Mouse (Mus musculus) urinary bladder, adult 18-20 months (tissue): ENCODE results near the gene Sgpp1.
"Not testable (repeated sequence)": the region's sequence is repeated elsewhere in the genome, so short reads cannot be mapped to it uniquely, and the experiment has no call there.

ENCODE experiments used
- DNase-seq, 2 experiments: peaks; one replicate each; pipeline ENCODE4 v3.0.0; 2022; ENCODE audit warnings: low spot score in 2 of 2, mixed read lengths in 2 of 2

Gene Sgpp1

DNA sequence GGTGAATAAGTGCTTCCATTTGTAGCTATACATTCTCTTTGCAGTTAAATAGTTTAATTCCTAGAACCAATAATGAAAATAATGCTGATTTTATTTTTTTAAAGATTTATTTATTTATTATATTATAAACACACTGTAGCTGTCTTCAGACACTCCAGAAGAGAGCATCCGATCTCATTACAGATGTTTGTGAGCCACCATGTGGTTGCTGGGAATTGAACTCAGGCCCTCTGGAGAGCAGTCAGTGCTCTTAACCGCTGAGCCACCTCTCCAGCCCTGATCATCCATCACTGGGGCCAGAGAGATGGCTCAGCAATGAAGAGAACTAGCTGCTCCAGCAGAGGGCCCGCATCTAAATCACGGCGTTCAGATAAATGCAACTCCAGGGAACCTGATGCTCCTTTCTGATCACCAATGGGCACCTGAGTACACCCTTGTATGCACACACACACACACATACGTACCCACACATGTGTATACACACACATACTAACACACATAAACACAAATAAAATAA, 3.5 kb downstream of the Sgpp1 start:
- DNase-seq, result no peak

DNA sequence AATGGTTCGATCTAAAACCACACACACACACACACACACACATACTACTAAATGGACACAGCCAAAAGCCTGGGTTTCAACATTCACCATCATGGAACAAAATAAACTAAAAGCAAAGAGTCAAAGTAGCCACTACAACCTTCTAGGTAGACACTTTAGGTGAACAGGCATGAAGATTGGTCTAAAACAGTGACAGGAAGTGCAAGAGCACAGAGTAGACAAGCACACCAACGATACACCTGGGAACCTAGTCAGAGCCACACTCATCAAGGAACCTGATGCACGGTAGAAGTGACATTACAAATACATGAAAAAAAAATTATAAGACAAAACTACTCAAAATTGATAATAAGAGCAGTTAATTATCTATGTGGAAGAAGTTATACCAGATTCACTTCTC, 4.0 kb downstream of the Sgpp1 start:
- DNase-seq, result no peak

DNA sequence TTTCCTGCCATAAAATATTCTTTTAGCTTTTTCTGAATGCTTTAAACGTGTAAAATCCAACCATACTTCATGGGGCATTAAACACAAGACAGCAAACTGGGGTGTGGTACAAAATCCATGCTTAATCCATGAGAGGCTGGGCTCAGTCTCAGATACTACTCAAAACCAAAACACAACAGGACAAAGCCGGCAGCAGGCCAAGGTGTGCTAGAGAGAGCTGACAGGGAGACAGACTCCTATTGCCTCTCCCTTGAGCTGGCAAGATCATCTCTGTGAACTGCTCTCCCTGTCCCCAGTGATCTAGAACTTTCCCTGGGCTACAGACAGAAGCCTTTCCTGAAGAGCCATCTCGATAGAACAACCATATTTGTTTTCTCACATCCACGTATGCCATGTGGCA, 5.1 kb downstream of the Sgpp1 start:
- DNase-seq, result no peak

DNA sequence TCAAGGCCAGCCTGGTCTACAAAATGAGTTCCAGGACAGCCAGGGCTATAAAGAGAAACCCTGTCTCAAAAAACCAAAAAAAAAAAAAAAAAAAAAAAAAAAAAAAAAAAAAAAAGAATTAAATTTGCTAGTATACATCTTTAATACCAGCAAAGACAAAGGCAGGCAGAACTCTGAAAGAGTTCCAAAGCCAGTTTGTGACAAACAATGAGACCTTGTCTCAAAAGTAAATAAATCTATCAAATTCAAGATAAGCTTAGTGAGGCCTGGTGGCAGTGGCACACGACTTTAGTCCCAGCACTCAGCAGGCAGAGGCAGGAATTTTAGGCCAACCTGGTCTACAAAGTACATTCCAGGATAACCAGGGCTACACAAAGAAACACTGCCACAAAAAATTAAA, 5.7 kb downstream of the Sgpp1 start:
- DNase-seq, result no peak

DNA sequence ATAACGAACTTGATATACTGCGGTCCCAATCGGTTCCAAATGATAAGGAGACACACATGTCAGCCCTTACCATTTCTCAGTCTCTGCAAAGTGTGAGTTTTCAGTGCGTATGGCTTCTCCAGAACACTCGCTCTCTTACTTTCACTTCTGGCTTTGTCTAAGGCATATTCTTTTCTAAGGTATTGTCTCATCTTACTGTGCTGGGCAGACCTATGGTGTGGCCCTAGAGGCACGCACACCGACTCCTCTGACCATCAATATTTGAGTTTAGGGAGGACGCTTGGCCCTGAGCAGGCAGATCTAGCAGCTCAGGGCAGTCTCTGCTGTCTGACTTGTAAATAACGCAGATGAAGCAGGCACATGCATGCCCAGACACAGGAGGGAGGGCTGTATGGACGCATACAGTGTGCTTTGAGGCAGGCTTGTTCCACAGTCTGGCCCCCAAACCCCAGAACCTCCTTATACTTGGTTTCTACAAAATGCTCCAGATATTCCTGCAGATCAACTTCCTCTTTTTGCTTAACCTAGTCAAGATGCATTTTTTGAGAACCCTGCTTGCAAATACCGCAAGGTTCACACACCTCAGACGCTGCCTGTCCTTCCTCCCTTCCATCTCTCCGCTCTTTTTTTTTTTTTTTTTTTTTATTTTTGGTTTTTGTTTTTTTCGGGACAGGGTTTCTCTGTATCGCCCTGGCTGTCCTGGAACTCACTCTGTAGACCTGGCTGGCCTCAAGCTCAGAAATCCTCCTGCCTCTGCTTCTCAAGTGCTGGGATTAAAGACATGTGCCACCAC, 8.0 kb downstream of the Sgpp1 start:
- DNase-seq, result no peak

DNA sequence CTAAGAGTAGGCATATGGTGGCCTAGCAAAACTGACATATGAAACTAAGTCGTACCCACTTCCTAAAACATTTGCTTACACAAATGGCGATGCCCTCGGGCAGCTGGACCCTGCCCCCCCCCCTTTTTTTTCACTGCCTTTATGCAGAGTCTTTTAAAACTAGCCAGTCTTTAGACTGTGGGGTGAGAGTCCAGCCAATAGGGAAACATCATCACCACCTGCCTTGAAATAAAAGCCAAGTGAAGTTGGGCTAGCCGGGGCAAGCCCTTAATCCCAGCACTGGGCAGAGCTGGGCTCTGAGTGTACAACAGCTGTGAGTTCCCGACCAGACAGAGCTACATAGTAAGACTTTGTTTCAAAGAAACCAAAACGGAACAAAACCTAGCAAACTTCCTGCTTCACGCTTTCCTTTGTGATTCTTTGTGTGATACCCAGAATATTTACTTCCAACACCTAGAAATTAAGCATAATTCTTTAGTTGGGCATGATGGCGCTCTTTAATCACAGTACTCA, 9.1 kb downstream of the Sgpp1 start:
- DNase-seq, result no peak

DNA sequence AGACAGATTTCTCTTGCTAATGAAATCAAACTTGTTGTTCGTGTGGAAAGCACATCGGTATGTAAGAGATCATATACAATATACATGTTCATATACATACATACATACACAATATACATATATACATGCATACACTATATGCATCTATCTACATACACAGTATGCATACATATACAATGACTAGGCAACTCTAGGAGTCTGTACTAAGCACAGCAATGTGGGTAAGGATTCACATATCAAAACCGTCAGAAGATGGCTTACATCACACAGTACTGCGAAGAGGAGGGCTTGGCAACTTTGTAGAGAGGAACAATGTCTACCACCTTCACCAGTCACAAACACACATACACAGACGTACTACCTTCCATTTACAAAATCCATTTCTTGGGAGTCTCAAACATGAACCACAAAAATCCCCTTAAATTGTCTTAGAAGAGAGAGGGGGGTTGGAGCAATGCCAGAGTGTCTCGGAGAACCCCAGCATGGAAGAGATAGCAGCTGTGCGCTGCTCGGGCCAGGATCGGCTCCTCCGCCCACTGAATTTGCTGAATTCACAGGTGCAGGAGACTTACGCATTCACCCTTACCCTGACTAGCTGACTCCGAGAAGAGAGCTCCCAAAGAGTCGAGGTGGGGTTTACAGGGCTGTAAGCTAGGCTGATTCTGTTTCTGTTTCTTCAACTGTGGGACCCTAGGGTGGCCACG, 10.8 kb downstream of the Sgpp1 start:
- no peak for DNase-seq

DNA sequence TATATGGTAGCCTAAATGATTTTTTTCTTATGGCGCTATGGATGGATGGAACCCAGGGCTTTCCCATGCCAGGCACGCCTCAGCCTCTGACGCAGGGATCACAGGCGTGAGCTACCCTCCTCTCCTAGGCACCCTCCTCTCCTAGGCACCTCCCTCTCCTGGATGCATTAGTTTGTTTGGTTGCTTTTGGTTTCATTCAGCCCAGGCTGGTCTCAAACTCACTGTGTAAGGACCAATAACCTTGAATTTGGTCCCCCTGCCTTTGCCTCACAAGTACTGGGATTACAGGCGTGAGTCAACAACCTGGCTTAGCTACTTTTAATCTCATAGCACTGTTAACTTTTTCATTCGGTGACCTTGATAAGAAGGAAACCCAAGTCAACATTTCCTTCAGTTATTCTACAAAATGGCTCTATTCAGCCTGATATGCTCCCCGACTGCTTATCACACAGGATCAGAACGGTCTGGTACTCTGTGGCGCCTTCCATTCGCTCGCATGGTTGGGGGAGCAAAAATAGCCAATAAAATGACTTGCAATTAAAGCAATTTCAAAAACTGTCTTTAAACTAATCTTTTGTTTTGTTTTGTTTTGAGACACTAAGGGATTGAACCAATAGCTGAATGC, 11.6 kb downstream of the Sgpp1 start:
- no peak for DNase-seq

DNA sequence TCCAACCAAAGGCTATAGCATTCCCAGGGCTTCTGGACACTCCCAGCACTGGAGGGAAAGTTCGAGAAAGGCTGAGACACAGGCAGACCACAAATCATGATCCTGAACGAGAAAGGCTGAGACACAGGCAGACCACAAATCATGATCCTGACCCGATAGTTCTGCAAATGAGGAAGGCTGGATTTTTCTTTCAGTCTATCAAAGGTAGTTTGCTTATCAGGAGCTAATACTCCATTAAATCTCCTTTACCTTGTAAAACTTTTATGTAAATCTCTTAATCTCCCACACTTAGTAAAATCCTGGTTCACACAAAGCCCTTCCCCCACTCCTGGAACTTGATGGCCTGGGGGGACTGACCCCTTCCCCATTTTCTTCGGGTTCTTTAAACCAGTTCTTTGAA, 13.6 kb downstream of the Sgpp1 start:
- DNase-seq, result no peak

DNA sequence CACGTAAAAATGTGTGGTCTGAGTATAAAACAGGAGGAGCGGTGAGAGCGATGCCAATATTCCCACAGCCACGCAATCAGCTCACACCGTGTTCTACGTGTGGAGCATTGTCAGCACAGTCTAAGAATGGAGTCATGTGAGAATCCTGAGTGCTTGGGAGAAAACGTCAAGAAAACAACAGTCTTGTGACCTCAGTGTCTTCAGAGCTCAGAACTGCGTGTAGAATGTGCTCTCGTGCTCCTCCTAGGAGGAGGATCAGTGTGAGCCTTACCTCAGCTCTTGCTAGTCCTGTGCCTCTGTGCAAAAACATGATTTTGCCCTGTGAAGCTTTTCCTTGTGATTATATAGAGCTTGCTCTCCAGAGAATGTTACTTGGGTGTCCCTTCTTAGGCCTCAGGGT, 14.5 kb downstream of the Sgpp1 start:
- no peak for DNase-seq

DNA sequence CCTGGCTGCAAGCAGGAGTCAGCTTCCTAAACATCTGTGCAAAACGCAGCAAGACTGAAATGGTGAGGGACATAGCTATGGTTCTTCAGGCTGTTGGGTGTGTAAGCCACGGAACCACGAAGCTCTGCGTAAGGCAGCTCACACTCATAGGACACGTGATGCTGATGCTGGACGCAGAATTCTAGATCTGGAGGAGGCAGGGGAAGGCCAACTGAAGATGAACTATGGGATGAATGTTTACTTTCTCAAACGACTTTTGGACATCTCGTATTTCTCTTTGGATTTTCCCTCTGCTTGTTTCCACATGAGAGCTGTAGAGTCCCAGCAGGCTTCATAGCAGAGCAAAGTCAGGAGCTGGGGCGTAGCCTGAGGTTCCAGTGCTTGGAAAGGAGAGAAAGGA, 21.9 kb downstream of the Sgpp1 start:
- no peak for DNase-seq

DNA sequence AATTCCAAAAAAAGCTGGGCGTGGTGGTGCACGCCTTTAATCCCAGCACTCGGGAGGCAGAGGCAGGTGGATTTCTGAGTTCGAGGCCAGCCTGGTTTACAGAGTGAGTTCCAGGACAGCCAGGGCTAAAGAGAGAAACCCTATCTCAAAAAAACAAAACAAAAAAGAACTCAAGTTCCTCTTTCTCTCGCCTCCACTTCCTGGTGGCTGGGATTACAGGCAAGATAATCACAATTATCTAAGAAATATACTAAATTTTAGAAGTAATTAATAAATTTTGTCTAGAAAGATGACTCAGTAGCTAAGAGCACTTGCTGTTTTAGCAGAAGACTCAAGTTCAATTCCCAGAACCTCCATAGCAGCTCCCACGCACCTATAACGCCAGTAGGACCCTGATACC, 22.6 kb downstream of the Sgpp1 start:
- not testable (repeated sequence) for DNase-seq

DNA sequence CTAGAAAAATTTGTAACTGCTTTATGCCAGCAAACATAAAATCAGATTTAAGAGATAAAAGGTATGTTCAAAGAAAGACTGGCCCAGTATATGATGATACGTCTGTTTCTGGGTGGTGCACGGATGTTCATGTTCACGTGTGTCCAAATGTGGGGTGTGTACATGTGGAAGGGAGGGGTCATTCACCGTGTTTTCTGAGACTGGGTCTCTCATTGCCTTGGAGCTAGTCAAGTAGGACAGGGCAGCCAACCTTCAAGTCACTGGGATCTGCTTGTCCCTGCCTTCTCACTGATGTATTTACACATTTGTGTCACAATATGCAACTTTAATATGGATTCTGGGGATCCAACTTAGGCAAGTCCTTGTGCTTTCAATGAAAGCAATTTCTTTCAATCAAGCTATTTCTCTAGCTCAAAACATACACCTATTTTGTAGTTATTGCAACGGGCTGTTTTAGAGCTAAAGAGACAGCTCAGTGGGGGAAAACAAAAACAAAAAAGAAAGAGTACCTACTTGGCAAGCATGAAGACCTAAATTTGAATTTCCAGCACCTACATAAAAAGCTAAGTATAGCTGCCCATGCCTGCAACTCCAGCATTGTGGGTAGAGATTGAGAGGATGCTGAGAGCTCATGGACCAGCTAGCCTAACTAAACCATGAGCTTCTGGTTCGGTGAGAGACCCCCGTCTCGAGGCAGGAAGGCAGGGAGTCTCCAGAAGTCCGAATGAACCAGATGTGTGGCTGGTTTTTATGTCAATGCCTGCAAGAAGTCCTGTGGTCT, 24.7 kb downstream of the Sgpp1 start:
- DNase-seq, result no peak

DNA sequence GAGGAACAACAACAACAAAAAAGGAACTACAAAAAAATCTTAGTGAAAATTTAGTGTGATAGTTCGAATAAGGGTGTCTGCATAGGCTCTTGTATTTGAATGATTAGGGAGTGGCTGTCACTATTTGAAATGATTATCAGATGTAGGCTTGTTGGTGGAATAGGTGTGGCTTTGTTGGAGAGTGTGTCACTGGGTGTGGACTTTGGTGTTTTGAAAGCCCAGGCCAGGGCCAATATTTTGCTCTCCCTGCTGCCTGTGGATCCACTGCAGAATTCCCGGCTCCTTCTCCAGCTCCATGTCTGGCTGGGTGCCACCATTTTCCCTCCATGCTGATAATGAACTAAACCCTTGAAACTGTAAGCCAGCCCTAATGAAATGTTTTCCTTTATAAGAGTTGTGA, 26.0 kb downstream of the Sgpp1 start:
- DNase-seq, result no peak

DNA sequence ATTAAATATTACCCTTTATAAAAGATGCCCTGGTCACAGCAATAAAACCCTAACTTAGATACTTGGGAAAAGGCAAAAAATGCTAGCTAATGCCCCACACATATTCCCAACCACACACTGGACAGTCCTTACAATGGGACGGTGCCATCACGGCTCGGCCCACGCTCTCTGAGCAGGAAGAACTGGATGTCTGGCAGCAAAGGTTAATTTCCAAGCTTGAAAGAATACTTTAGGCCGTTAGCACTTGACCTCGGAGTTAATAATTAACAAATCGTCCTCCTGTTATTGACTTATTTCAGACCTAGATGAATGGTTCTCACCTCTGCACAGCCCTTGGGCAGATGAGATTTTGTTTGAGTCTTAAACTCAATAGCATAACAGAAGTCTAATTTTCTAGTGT, 28.9 kb downstream of the Sgpp1 start:
- no peak for DNase-seq

DNA sequence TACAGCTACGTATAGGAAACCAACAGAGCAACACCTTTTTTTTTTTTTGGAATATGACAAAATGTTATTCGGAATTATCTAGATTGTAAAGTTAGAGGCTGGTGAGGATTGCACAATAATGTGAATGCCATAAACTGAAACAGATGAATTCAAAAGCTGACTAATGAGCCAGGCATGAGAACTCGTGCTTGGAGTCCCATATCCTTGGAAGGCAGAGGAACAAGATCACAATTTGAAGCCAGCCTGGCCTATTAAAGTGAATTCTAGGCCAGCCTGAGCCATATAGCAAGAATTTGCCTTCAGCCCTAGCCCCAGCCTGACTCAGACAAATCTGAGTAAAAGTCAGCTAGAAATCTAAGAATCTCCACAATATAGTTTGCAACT, 32.8 kb downstream of the Sgpp1 start:
- no peak for DNase-seq

DNA sequence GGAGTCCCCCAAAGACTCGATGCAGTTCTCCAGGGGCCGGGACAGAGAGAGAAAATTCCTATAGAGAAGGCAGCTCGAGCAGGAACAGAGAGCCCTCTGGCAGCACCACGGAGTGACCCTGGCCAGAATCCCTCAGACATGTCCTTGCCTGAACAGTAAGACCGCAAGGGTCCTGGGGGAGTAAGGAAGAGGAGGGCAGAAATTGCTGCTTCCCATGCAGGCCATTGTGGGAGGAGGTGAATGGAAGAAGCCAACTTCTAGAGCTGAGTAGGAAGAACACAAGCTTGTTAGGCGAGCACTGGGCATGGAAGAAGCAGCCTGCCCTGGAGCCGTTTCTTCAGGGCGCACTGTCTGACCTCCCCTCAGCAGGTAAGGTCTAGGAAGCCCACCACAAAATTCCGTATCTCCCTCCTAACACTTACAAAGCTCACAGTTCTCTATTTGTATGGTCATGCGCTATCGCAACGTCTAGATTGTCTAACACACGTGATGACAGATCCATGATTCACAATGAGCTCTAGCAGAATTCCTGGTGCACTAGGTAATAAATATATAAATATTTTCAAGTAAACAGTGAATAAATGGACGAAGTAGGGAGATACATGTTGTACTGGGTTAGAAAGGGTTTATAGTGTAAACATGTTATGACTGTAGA, 33.3 kb downstream of the Sgpp1 start:
- no peak for DNase-seq

DNA sequence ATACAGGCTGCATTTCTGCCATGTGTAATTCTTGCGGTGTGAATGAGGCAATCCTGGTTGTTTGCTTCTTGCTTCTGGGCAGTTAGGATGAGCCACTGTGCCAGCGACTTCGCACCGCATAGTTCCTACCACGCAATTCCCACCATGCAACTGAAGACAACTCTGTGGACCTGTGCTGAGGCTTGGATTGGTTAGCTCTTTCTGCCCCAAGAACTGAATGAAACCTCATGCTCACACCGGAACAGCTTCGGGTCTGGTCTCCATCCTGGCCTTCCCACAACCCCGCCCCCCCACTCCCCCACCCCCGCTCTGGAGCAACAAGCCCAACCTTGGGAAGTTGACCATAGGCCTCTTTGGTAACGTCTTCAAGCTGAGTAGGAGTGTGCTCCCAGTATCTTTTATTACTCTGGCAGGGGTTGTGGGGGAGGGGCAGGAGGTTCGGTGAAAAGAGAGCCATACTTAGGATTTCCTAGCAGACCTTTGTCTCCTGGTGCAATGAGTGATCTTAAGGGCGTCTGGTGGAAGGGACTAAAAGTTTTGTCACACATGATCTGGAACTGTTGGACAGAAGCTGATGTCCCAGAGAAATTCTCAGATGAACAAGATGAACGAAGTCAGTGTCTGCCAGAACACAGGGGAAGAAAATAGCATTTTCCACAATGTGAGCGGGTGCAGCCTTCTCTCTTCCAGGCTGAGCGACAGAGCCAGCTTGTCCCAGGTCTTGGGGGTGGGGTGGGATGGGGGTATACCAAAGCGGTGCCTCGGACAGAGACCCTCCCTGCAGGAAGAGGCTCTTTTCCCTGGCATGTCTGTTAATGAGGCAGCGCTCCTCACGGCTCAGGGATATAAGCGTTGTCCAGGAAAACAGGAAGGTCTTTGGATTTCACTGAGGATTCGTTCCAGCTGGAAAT, 34.1 kb downstream of the Sgpp1 start:
- no peak for DNase-seq

DNA sequence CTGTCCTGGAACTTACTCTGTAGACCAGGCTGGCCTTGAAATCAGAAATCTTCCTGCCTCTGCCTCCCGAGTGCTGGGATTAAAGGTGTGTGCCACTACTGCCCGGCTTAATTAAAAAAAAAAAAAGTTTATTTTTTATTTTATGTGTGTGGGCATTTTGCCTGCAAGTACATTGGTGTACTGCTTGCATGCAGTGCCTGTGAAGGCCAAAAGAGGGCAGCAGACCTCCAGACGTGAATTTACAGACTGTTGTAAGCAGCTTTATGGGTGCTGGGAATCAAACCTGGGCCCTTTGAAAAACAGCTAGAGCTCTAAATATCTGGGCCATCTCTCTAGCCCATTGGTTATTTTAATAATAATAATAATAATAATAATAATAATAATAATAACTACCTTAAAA, 36.8 kb downstream of the Sgpp1 start:
- no peak for DNase-seq

DNA sequence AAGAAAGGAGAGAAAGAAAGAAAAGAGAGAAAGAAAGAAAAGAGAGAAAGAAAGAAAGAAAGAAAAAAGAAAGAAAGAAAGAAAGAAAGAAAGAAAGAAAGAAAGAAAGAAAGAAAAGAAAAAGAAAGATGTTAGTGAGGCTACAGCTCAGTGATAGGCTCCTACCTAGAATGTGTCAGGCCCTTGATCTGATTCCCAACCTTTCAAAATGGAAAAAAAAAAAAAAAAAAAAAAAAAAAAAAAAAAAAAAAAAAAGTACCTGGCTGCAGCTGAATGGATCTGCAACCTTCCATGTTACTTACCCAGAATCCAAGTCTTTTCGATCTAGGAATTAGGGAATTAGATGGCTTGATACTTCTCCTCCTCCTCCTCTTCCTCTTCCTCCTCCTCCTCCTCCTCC, 39.7 kb downstream of the Sgpp1 start:
- not testable (repeated sequence) for DNase-seq
